Mouse (Mus musculus) Patski (cell line): ENCODE results near the gene Gm11639. TPM values are rescaled to one million over a fixed set of nuclear protein-coding genes. Genes with fewer than 3 reads are reported as not detected.

Experiments used
- ATAC-seq: fragments of 100-300 bp; one replicate; pipeline ENCODE4 v1.8.0; 2021
- CTCF ChIA-PET: fragments of 350-600 bp; sonication (Branson Sonifier 250); formaldehyde crosslinking; loops from one replicate; lab custom pipeline; 2022; ENCODE audit warnings: inconsistent platforms; lab: Charles Lee
- POLR2A ChIA-PET: fragments of 350-600 bp; sonication (Branson Sonifier 250); formaldehyde crosslinking; loops from one replicate; lab custom pipeline; 2022; ENCODE audit warnings: antibody characterized with exemption, inconsistent platforms; lab: Charles Lee
- DNase-seq: peaks from one replicate; pipeline ENCODE4 v3.0.0-alpha.2; 2011; ENCODE audit warnings: low read depth, low spot score
- H3K27me3 ChIP-seq: fragments of 371-371 bp; one replicate; pipeline ENCODE4 v1.5.1; 2021
- CTCF ChIP-seq: fragments of 100-300 bp; IDR thresholded peaks from one replicate; pipeline ENCODE4 v1.5.1; 2021
- in situ Hi-C: fragments of 300-500 bp; cut with MboI; formaldehyde crosslinking; loops from 3 replicates; pipeline ENCODE4 v1.11.1; 2018; ENCODE audit warnings: low pct_unique_long_range_greater_than_20kb, mixed read lengths
- polyA plus RNA-seq: library from polyadenylated mRNA; unstranded; gene quantifications from one replicate; pipeline ENCODE4 v1.2.3, GENCODE M21; 2021

Gene Gm11639
- polyA plus RNA-seq, 1 experiment from 2014 or later, result 0.04 TPM

- POLR2A ChIA-PET, result no interaction called here
- CTCF ChIA-PET, result no interaction called here
- no peaks in the 10 kb centered on the region for H3K27me3 ChIP-seq
- ATAC-seq, result no peak
- in situ Hi-C loops, result no loop called here
- TF ChIP-seq CTCF, result no peak
- DNase-seq, result no peak
These were observed 10.7 kb upstream of the Gm11639 start for GRCm38 (mm10) chr11:104674768-104675167.

GRCm38 (mm10) chr11:104693235-104693634 is 7.7 kb downstream of the Gm11639 start:
- ATAC-seq (no peak), DNase-seq (no peak)
- TF ChIP-seq CTCF, result no peak
- H3K27me3 ChIP-seq, result no peaks in the 10 kb centered on the region
- CTCF ChIA-PET, result interaction anchor here (0.8 to 1.8 kb wide), 2 partner anchors 10 to 13 kb away, joined by 3 read pairs; no protein-coding TSS in a partner anchor
- in situ Hi-C loops, result no loop called here
- POLR2A ChIA-PET, result no interaction called here

GRCm38 (mm10) chr11:104704097-104704496 is 18.6 kb downstream of the Gm11639 start:
- no peaks in the 10 kb centered on the region for H3K27me3 ChIP-seq
- in situ Hi-C loops, result no loop called here
- CTCF ChIA-PET, result no interaction called here
- ATAC-seq (peak; percentile 89), DNase-seq (peak; percentile 44)
- TF ChIP-seq CTCF, result no peak
- POLR2A ChIA-PET, result interaction anchor here (0.6 kb wide), 1 partner anchor 247 kb away, joined by 3 read pairs; no protein-coding TSS in a partner anchor

- peak; percentile 47 for TF ChIP-seq CTCF
- ChIA-PET POLR2A (no interaction called here), CTCF (no interaction called here)
- ATAC-seq (no peak), DNase-seq (no peak)
- H3K27me3 ChIP-seq, result peaks cover 7% of the 10 kb centered on the region
- in situ Hi-C loops, result no loop called here
These were observed 21.6 kb downstream of the Gm11639 start for GRCm38 (mm10) chr11:104707084-104707483.

DNA sequence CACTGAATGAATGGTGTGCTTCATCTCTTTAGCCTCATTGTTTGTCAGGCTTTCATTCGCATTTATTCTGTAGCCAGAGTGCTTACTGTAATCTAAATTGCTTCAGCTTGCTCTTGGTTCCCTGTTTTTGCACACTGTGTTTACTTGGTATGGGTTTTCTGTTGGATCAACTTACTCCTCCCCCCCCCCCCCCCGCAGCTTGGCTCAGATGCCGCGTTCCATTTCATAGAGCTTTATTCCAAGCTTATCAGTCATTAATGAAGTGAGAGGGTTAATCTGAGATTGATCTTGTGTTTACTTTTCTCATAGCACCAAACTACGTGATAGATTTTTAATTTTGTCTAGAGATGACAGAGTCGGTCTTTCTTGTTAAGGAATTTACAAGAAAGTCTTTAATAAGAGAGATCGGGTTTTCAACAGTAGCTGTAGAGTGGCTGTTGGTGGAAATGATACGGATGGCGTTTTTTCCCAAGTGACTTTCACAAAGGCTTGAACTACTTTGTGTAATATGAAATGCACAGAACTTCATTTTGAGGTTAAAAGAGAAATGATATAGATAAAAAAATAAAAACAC is 59.6 kb downstream of the Gm11639 start:
- no peak for TF ChIP-seq CTCF
- no peak for DNase-seq
- in situ Hi-C loops, result no loop called here
- ChIA-PET CTCF (no interaction called here), POLR2A (interaction anchor here (0.6 kb wide), 1 partner anchor 16 kb away, joined by 5 read pairs; no protein-coding TSS in a partner anchor)
- no peak for ATAC-seq
- peaks cover 18% of the 10 kb centered on the region for H3K27me3 ChIP-seq

DNA sequence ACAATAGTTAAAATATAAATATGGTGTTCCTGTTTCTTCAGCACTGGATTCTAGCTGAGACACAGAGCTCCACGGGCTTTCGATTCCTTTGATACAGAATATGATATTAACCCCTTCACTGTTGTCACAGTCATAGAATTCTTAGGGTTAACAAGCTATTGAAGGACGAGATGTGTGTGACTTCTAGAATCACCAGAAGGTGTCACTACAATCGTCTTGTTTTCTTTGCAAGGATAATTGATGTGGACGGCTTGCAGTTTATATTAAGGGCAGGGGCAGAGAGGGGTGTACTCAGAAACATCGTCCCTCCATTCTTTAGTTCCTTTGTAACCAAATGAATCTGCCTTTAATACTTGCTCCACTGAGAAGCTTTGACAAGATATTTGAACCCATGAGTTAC is 80.3 kb downstream of the Gm11639 start:
- CTCF ChIA-PET, result interaction anchor here (0.8 to 3.4 kb wide), 7 partner anchors 13 to 364 kb away, joined by 3 to 23 read pairs (median 3); no protein-coding TSS in a partner anchor
- ATAC-seq (no peak), DNase-seq (no peak)
- H3K27me3 ChIP-seq, result peaks cover 23% of the 10 kb centered on the region
- POLR2A ChIA-PET, result interaction anchor here (0.6 kb wide), 1 partner anchor 279 kb away, joined by 3 read pairs; no protein-coding TSS in a partner anchor
- in situ Hi-C loops, result loop anchor here (5.0 kb wide), 2 partner anchors 173 to 357 kb away; no protein-coding TSS in a partner anchor
- no peak for TF ChIP-seq CTCF

- ATAC-seq (no peak), DNase-seq (no peak)
- in situ Hi-C loops, result loop anchor here (5.0 kb wide), 2 partner anchors 175 to 355 kb away; no protein-coding TSS in a partner anchor
- TF ChIP-seq CTCF, result peak; percentile 40
- POLR2A ChIA-PET, result no interaction called here
- CTCF ChIA-PET, result interaction anchor here (3.4 kb wide), 1 partner anchor 177 kb away, joined by 23 read pairs; no protein-coding TSS in a partner anchor
- peaks cover 15% of the 10 kb centered on the region for H3K27me3 ChIP-seq
These were observed 81.6 kb downstream of the Gm11639 start for GRCm38 (mm10) chr11:104767068-104767467.

- ATAC-seq (no peak), DNase-seq (no peak)
- in situ Hi-C loops, result loop anchor here (5.0 kb wide), 2 partner anchors 176 to 354 kb away; no protein-coding TSS in a partner anchor
- TF ChIP-seq CTCF, result peak; percentile 88
- CTCF ChIA-PET, result no interaction called here
- POLR2A ChIA-PET, result no interaction called here
- peaks cover 14% of the 10 kb centered on the region for H3K27me3 ChIP-seq
These were observed 82.6 kb downstream of the Gm11639 start for GRCm38 (mm10) chr11:104768072-104768471.

- no peak for TF ChIP-seq CTCF
- no peak for DNase-seq
- in situ Hi-C loops, result no loop called here
- ATAC-seq, result no peak
- POLR2A ChIA-PET, result no interaction called here
- CTCF ChIA-PET, result interaction anchor here (1.3 kb wide), 2 partner anchors 13 to 262 kb away, joined by 3 read pairs; no protein-coding TSS in a partner anchor
- peaks cover 29% of the 10 kb centered on the region for H3K27me3 ChIP-seq
These were observed 93.3 kb downstream of the Gm11639 start for GRCm38 (mm10) chr11:104778796-104779195.

GRCm38 (mm10) chr11:104944723-104945122 is 259.2 kb downstream of the Gm11639 start:
- CTCF ChIA-PET, result interaction anchor here (0.7 kb wide), 1 partner anchor 8 kb away, joined by 3 read pairs; no protein-coding TSS in a partner anchor
- POLR2A ChIA-PET, result no interaction called here
- H3K27me3 ChIP-seq, result no peaks in the 10 kb centered on the region
- no peak for ATAC-seq
- no peak for DNase-seq
- no peak for TF ChIP-seq CTCF
- in situ Hi-C loops, result no loop called here

GRCm38 (mm10) chr11:104952349-104952748 is 266.8 kb downstream of the Gm11639 start:
- no peak for TF ChIP-seq CTCF

More at GRCm38 (mm10) chr11:104952349-104952748, 266.8 kb downstream of the Gm11639 start:
- no peaks in the 10 kb centered on the region for H3K27me3 ChIP-seq
- POLR2A ChIA-PET, result no interaction called here
- in situ Hi-C loops, result no loop called here
- CTCF ChIA-PET, result no interaction called here
- peak; percentile 73 for ATAC-seq
- peak; percentile 22 for DNase-seq
